Mouse (Mus musculus) forebrain, embryonic 10.5 days (tissue): ENCODE results near the gene Pld2. TPM values are rescaled to one million over a fixed set of nuclear protein-coding genes. Genes with fewer than 3 reads are reported as not detected.

ENCODE experiments used
- DNase-seq: peaks from one replicate; pipeline ENCODE4 v3.0.0-alpha.2; 2017; ENCODE audit warnings: low spot score; ENCODE audit errors: extremely low spot score
- H3K27ac ChIP-seq: fragments of 300-500 bp; sonication (generic); 2 replicates; pipeline ENCODE4 v1.5.1; 2016; ENCODE audit warnings: mild to moderate bottlenecking
- H3K27me3 ChIP-seq: fragments of 300-500 bp; sonication (generic); 2 replicates; pipeline ENCODE4 v1.6.1; 2016; ENCODE audit warnings: mild to moderate bottlenecking; ENCODE audit not compliant: poor library complexity, severe bottlenecking
- H3K36me3 ChIP-seq: fragments of 300-500 bp; sonication (generic); replicated peaks from 2 replicates; pipeline ENCODE4 v1.6.1; 2016; ENCODE audit warnings: mild to moderate bottlenecking, moderate library complexity
- H3K4me1 ChIP-seq: fragments of 300-500 bp; sonication (generic); 2 replicates; pipeline ENCODE4 v1.6.1; 2016
- H3K4me3 ChIP-seq: fragments of 300-500 bp; sonication (generic); 2 replicates; pipeline ENCODE4 v1.5.1; 2016; ENCODE audit warnings: mild to moderate bottlenecking, moderate library complexity
- H3K9me3 ChIP-seq: fragments of 300-500 bp; sonication (generic); 2 replicates; pipeline ENCODE4 v1.6.1; 2016; ENCODE audit warnings: mild to moderate bottlenecking, moderate library complexity
- WGBS: fragments of 180-500 bp; shearing (Covaris S2); methylation state at CpG from one replicate; pipeline ENCODE4 v1.1.7; 2016; 5-methylcytosine and 5-hydroxymethylcytosine counted together
- polyA plus RNA-seq: library from polyadenylated mRNA; unstranded; fragments of >200 nt; fragmentation: Nextera tagmentation; extraction: Ambion mirVana; gene quantifications from 2 replicates; pipeline ENCODE4 v1.2.1, GENCODE M21; 2016

Gene Pld2
- polyA plus RNA-seq, 1 experiment from 2014 or later, result 2.7 TPM

DNA sequence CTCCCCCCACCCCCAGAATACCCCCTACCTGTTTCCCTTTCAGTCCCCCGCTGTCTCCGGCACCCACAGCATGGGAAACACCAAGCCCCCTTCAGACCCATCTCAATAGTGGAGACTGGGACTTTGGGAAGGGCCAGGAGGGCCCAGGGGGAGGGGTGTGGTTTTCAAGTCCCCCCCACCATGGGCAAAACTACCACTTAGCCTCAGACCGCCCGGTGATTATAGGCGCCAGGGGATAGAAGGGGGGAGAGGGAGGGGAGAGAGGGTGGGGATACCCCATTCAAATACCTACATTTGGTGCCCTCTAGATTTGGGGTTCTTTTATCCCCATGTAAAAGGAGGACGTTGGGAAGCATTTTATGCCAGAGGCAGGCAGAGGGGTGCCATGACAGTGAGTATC is 7.0 kb upstream of the Pld2 start, which contains the start of gene Gm40193:
Gm40193 (minus strand) TSS at position 101 of the 400 bp plus-strand sequence.
- Histone ChIP-seq H3K27me3 (no peaks in the 10 kb centered on the region), H3K4me1 (no peaks in the 10 kb centered on the region), H3K36me3 (peaks cover 19% of the 10 kb centered on the region), H3K9me3 (no peaks in the 10 kb centered on the region), H3K4me3 (no peak within 1 kb of the TSS), H3K27ac (no peak within 1 kb of the TSS)
- WGBS, result 75% methylated on average over 6 of the region's 6 CpGs
- DNase-seq, result no peak

DNA sequence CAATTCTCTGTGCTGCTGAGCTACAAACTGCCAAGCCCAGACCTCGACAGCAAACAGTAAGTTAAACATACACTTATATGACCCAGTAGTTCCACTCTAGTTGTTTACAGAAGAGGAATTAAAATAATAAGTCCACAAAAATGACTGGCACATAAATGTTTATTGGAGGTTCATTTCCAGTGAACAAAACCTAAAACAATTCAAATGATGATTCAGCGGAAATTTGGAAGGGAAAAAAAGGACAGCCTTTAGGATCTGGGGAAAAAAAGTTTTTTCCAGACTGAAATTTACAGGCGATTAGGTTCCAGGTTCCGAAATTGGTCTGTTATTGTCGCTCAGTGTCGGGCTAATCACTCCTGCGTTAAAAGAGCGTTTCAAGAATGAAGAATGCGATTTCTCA is 441 bp upstream of the Pld2 start:
- Histone ChIP-seq H3K36me3 (no peaks in the 10 kb centered on the region), H3K27ac (peak overlapping the region; percentile 84), H3K4me3 (peak overlapping the region; percentile 71), H3K4me1 (peaks cover 16% of the 10 kb centered on the region), H3K27me3 (peaks cover 41% of the 10 kb centered on the region), H3K9me3 (no peaks in the 10 kb centered on the region)
- DNase-seq, result no peak
- WGBS, result 24% methylated on average over 9 of the region's 9 CpGs

DNA sequence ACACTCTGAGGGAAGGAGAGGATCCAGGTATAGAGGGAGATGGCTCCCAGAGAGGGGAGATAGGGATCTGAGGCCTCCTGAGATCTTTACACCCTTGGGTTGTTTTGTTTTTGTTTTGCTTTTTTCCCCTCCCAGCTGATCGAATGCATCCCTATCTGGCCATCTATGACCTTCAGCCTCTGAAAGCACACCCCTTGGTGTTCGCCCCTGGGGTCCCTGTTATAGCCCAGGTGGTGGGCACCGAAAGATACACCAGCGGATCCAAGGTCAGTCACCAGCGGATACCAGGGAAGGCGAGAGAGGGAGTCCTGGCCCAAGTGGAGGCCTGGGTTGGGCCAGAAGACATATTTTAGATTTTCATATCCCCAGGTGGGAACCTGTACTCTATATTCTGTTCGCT is 1.1 kb downstream of the Pld2 start:
- peaks cover 16% of the 10 kb centered on the region for H3K4me1 ChIP-seq
- no peaks in the 10 kb centered on the region for H3K36me3 ChIP-seq
- H3K27me3 ChIP-seq, result peaks cover 41% of the 10 kb centered on the region
- DNase-seq, result no peak
- WGBS, result 91% methylated on average over 7 of the region's 7 CpGs
- H3K4me3 ChIP-seq, result peak overlapping the region; percentile 71
- no peak overlapping the region for H3K27ac ChIP-seq
- H3K9me3 ChIP-seq, result no peaks in the 10 kb centered on the region

DNA sequence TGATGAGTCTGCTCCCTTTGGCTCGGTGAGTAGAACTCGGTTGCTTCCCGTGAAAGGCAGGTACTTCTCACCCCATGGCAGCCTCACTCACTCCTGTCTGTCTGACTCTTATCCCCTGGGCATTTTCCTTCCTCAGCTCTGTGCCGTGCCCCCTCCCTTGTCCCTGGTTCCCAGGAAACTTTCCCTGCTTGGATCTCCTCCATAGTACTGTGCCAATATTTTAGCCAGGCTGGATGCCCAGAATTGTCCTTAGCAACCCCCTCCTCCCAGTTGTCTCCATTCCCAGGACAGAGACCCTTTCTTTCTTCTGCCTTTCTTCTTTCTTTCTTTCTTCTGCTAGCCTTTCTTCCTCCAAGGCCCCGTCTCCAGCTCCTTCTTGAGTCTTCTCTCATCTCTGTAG is 1.6 kb downstream of the Pld2 start:
- no peak overlapping the region for H3K27ac ChIP-seq
- peaks cover 41% of the 10 kb centered on the region for H3K27me3 ChIP-seq
- no peaks in the 10 kb centered on the region for H3K9me3 ChIP-seq
- no peaks in the 10 kb centered on the region for H3K36me3 ChIP-seq
- no peak overlapping the region for H3K4me3 ChIP-seq
- no peak for DNase-seq
- WGBS, result 76% methylated on average over 5 of the region's 5 CpGs
- peaks cover 16% of the 10 kb centered on the region for H3K4me1 ChIP-seq

DNA sequence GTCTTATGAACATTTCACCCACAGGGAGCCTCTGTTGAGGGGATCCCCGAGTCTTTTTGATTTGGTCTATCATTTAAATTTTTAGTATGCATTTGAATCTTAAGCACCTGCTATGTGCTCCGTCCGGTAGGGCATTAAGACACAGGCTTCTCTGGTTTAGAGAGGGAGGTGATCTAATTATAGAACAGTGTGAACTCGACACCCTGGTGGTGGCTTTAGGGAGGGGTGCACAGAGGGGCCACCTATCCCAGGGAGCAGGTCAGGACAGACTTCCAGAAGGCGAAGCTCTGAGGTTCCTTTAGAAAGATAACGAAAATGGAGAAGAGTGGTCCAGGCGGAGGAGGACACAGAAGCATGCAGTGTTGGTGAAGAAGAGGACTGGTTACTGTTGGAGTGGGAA is 4.6 kb downstream of the Pld2 start:
- no peaks in the 10 kb centered on the region for H3K36me3 ChIP-seq

DNA sequence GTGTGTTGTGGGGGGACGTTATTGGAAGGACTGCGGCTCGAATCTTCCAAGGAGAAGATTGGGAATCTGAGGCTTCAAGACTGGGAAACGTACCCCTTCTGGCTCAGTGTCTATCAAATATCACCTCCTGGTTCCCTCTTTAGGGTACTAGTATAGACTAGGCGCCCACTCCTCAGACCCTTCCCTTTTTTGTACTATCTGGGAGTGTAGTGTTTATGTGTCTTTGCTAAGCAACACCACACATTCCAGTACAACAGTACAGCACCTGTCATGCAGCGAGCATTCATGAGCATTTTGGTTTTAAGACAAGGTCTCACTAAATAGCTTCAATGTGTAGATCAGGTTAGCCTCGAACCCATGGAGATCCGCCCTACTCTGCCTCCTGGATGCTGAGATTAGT is 11.7 kb downstream of the Pld2 start:
- no peaks in the 10 kb centered on the region for H3K9me3 ChIP-seq
- no peak overlapping the region for H3K27ac ChIP-seq
- peaks cover 19% of the 10 kb centered on the region for H3K27me3 ChIP-seq
- H3K36me3 ChIP-seq, result no peaks in the 10 kb centered on the region
- no peak overlapping the region for H3K4me3 ChIP-seq
- H3K4me1 ChIP-seq, result peaks cover 9% of the 10 kb centered on the region
- DNase-seq, result no peak
- WGBS, result 91% methylated on average over 8 of the region's 8 CpGs

More for the DNA sequence above, 4.6 kb downstream of the Pld2 start:
- no peak for DNase-seq
- peaks cover 32% of the 10 kb centered on the region for H3K27me3 ChIP-seq
- WGBS, result 72% methylated on average over 7 of the region's 7 CpGs
- no peak overlapping the region for H3K27ac ChIP-seq
- H3K4me3 ChIP-seq, result no peak overlapping the region
- peaks cover 13% of the 10 kb centered on the region for H3K4me1 ChIP-seq
- no peaks in the 10 kb centered on the region for H3K9me3 ChIP-seq

DNA sequence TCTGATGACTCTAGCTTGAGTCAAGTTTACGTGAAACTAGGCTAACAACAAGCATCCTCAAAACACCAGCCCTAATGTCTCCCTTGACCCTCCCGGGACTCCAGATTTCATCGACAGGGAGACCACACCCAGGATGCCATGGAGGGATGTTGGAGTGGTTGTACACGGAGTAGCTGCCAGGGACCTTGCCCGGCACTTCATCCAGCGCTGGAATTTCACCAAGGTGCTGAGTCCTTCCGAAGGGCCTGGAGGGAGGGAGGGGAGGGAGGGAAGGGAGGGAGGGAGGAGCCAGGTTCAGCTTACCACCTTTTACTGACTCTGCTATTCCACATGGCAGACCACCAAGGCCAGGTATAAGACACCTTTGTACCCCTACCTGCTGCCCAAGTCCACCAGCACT is 14.1 kb downstream of the Pld2 start:
- H3K4me3 ChIP-seq, result no peak overlapping the region
- H3K36me3 ChIP-seq, result no peaks in the 10 kb centered on the region
- H3K27ac ChIP-seq, result 0 out of 2 replicates have a peak overlapping the region, but pooled peaks have one; percentile 11
- WGBS, result 40% methylated on average over 7 of the region's 7 CpGs
- H3K9me3 ChIP-seq, result no peaks in the 10 kb centered on the region
- no peak for DNase-seq
- peaks cover 19% of the 10 kb centered on the region for H3K27me3 ChIP-seq
- H3K4me1 ChIP-seq, result peaks cover 9% of the 10 kb centered on the region

DNA sequence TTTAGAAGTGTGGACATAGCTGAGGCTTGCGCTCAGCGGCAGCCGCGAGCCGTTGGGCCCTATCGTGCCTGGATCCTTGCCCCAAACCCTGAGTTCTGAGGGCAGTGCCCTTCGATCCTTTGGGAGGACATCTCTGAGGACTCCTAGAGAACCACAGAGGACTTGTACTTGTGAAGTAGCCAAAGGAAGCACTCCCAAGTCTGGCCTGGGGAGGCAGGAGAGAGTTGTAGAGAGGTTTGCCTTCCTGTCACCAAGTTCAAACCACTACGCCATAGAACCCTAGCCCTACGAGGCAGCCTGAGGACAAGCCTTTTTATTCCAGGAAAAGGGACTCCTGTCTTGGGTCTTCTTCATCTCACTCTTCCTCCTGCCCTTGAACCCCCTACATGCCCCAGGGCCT is 17.7 kb downstream of the Pld2 start:
- Histone ChIP-seq H3K27me3 (peaks cover 13% of the 10 kb centered on the region), H3K36me3 (no peaks in the 10 kb centered on the region), H3K4me1 (peaks cover 18% of the 10 kb centered on the region), H3K4me3 (no peak overlapping the region), H3K9me3 (no peaks in the 10 kb centered on the region), H3K27ac (no peak overlapping the region)
- WGBS, result 92% methylated on average over 9 of the region's 9 CpGs
- no peak for DNase-seq

DNA sequence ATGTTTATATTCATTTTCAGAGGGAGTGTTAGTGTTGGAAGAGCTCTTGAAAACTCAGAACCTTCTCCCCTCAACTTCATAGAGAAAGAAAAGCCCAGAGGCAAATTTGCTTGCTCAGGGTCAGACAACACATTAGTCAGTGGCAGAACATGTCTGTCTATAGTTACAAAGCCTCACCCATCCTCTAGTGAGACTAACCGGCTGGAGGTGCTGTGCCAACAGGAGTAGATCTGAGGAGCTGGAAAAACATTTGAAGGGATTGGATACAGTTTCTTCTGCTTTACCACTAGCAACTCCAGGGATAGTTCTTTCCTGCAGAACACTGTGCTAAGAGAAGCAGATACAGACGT is 22.0 kb downstream of the Pld2 start:
- Histone ChIP-seq H3K36me3 (peaks cover 4% of the 10 kb centered on the region; the same call in 1 of the 2 replicates), H3K4me1 (peaks cover 46% of the 10 kb centered on the region), H3K27ac (peak overlapping the region; percentile 96), H3K9me3 (no peaks in the 10 kb centered on the region), H3K4me3 (peak overlapping the region; percentile 94), H3K27me3 (no peaks in the 10 kb centered on the region)
- no peak for DNase-seq
- 5% methylated on average over 2 of the region's 2 CpGs for WGBS

DNA sequence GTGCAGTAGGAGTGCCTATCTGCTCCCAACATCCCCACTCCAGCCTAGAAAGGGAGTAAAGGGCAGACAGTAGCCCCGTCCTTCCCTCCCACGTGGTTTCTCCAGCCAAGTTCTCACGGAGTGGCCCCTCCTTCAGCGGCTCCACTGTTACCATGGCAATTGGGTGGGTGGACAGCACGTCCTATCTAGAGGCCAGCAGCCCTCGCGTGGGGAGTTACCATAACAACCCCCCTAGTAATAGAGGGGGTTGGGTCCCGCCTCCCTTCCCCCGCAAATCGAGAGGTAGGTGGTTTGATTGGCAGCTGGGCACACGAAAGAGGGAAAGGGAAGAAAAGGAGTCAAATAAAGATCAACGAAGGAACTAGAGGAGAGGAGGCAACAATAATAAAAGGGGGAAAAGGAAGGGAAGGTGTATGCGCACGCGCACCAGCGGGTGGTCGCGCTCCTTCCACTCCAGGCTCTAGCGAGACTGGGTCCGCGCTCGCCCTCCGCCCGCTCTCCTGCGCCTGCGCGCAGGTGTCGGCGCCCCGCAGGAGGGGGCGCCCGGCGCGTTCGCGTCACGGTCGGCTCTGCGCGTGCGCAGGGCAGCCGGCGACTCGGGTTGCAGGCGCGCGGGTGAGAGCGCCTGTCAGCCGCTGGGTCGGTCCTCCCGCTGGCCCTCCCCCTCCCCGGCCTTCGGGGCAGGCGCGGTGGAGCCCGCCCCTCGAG is 22.6 kb downstream of the Pld2 start, which contains the start of gene Mink1:
Mink1 (plus strand) TSS at position 595 of the 708 bp plus-strand sequence.
- Histone ChIP-seq H3K9me3 (no peaks in the 10 kb centered on the region), H3K27me3 (no peaks in the 10 kb centered on the region), H3K27ac (peak within 1 kb of the TSS; percentile 96), H3K4me3 (peak within 1 kb of the TSS; percentile 94), H3K36me3 (peaks cover 7% of the 10 kb centered on the region; the same call in 1 of the 2 replicates), H3K4me1 (peaks cover 46% of the 10 kb centered on the region)
- DNase-seq, result peak; percentile 87
- WGBS, result under 1% methylated on average over 56 of the region's 57 CpGs

DNA sequence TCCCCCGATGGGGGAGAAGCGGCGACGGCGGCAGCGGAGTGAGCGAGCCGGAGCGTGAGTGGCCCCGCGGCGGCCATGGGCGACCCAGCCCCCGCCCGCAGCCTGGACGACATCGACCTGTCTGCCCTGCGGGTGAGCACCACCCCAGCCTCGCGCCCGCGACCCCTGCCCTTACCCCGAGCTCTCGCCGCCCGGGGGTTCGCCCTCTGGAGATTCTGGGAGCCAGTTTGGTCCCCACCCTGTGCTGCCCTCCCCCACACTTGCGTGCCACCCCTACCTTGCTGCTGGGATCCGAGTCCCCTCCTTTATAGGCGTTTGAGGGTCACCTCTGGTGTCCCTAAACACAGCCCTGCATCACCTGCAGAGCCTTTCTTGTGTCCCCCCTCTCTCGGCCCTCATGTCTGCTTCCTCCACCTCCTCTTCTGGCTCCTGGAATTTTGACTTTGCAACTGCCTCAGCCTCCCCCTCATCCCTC is 23.2 kb downstream of the Pld2 start:
- WGBS, result under 1% methylated on average over 31 of the region's 31 CpGs
- Histone ChIP-seq H3K4me1 (peaks cover 46% of the 10 kb centered on the region), H3K27me3 (no peaks in the 10 kb centered on the region), H3K27ac (peak overlapping the region; percentile 96), H3K4me3 (peak overlapping the region; percentile 94), H3K36me3 (peaks cover 10% of the 10 kb centered on the region), H3K9me3 (no peaks in the 10 kb centered on the region)
- no peak for DNase-seq

DNA sequence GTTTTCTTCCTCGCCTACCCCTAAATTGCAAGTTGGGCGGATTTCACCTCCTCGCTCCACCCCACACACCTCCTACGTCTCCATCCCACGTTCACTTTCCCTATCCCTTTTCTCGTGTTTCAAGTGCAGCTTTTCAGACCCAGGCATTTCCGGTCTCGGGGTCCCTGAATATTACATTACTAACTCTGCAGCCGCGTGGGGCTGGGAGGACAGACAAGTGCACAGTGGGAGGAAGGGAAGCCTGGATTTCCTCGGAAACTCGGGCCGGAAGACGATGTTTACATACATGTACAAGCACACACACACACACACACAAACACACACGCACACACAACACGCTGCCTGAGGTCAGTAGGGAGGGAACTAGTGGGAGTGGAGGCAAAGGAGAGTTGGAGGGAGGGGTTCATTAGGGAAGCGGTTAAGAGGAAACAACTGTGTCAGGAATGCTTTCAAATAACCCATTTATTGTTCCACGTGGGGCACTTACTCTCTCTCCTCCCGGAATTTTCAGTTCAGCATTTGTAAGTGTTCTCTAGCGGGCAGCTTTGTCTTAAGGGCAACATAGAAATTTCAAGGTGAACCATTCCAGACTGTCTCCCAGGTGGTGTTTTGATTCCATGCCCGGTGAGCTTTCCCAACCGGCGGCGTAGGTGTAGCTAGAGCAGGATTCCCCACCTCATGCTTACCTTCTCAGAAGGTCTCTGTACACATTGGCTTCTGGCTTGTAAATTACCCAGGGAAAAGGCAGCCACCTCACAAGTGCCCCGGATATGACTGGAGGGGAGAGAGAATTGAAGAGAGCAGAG is 23.8 kb downstream of the Pld2 start:
- DNase-seq, result peak; percentile 58
- Histone ChIP-seq H3K36me3 (peaks cover 16% of the 10 kb centered on the region), H3K27me3 (no peaks in the 10 kb centered on the region), H3K9me3 (no peaks in the 10 kb centered on the region), H3K4me3 (peak overlapping the region; percentile 94), H3K27ac (peak overlapping the region; percentile 96), H3K4me1 (peaks cover 46% of the 10 kb centered on the region)
- 4% methylated on average over 25 of the region's 25 CpGs for WGBS
